Mouse (Mus musculus): ENCODE data around the gene Nsmce1.

GRCm38 (mm10) chr7:125507279-125507678 is 15.9 kb upstream of the Nsmce1 start:
- TF ChIP-seq EP300 (IDR thresholded peaks at IDR 0.05; ENCODE audit: insufficient read depth, low read depth, low read length): no peak
- TF ChIP-seq CTCF (IDR thresholded peaks at IDR 0.05; ENCODE audit: low read depth, low read length): no peak
- TF ChIP-seq POLR2A (IDR thresholded peaks at IDR 0.05; ENCODE audit: insufficient read depth, low read length): no peak

Data from ES-Bruce4 (cell line).